Mouse (Mus musculus): ENCODE data around the gene Gal.

DNA sequence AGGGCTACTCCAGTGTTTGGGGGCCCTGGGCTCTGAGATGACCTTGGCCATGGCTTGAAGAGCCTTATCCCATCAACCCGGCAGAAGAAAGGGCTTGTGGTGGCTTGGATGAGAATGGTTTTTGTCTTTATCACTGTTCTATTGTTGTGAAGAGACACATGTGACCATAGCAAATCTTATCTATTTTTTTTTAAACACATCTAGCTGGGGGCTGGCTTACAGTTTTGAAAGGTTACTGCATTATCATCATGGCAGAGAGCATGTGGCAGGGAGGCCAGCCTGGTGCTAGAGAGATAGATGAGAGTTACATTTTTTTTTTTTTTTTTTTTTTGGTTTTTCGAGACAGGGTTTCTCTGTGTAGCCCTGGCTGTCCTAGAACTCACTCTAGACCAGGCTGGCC is 17.6 kb upstream of the Gal start:
- TF ChIP-seq CTCF (IDR thresholded peaks at IDR 0.05; ENCODE audit: control insufficient read depth, insufficient read depth, insufficient read length) (no peak), MAX (IDR thresholded peaks at IDR 0.05) (no peak), USF1 (IDR thresholded peaks at IDR 0.05; ENCODE audit: low read depth) (no peak), MYOG (IDR thresholded peaks at IDR 0.05; ENCODE audit: control insufficient read depth, extremely low read depth, insufficient read length) (no peak), MYOD1 (IDR thresholded peaks at IDR 0.05; ENCODE audit: control insufficient read depth, insufficient read length, low read depth) (no peak), CEBPB (IDR thresholded peaks at IDR 0.05; ENCODE audit: low read depth) (no peak), FOSL1 (IDR thresholded peaks at IDR 0.05; ENCODE audit: insufficient read depth, low read length, poor library complexity, severe bottlenecking) (no peak)

Data from C2C12 (cell line).